8 mouse cellular contexts compared by ENCODE assay signal in genomic region chr11:58009051-58009515, GRCm38 (mm10). TPM values are rescaled to one million over a fixed set of nuclear protein-coding genes. Genes with fewer than 3 reads are reported as not detected.
DNase-seq lines count a peak whose midpoint lies in the region; ATAC-seq lines count a peak whose summit lies in the region.

Larp1 (plus strand) TSS chr11:58009064.

- H3K4me3 ChIP-seq in embryonic facial prominence, embryonic 13.5 days: peak within 1 kb of the TSS; percentile 98
- peak within 1 kb of the TSS; percentile 76 to 97 for H3K4me3 ChIP-seq in heart, embryonic 14.5 days (ENCODE audit: control insufficient read depth in 1 of 2, insufficient read depth in 1 of 2, low read depth in 1 of 2, low read length in 2 of 2)
- H3K4me3 ChIP-seq in midbrain, embryonic 16.5 days (ENCODE audit: low read depth, low read length): peak within 1 kb of the TSS; percentile 99

- H3K36me3 ChIP-seq in embryonic facial prominence, embryonic 13.5 days: no peaks in the 10 kb centered on the region
- H3K36me3 ChIP-seq in heart, embryonic 14.5 days (ENCODE audit: control insufficient read depth, insufficient read depth, low read length): no peaks in the 10 kb centered on the region
- H3K36me3 ChIP-seq in midbrain, embryonic 16.5 days (ENCODE audit: control insufficient read depth, insufficient read depth, low read length): no peaks in the 10 kb centered on the region

- intact Hi-C loops in left cerebral cortex, postnatal 14 days (cut with DNase I): loop anchor here (5.0 kb wide), 3 partner anchors 38 to 93 kb away; partner anchors contain the start of gene Cnot8

- H3K9me3 ChIP-seq in embryonic facial prominence, embryonic 13.5 days: no peaks in the 10 kb centered on the region
- no peaks in the 10 kb centered on the region for H3K9me3 ChIP-seq in heart, embryonic 14.5 days (ENCODE audit: control insufficient read depth, low read length)
- no peaks in the 10 kb centered on the region for H3K9me3 ChIP-seq in midbrain, embryonic 16.5 days (replicated peaks; ENCODE audit: control insufficient read depth, low read length, poor library complexity, severe bottlenecking)

- ATAC-seq in activated CD4-positive, CD25-positive, alpha-beta regulatory T cell, adult 4 months: peak; percentile 7
- ATAC-seq in embryonic facial prominence, embryonic 13.5 days (ENCODE audit: insufficient number of reproducible peaks, insufficient read depth, low FRiP score, low TSS enrichment, low read depth): no peak; the same call in 1 of the 2 replicates
- ATAC-seq in heart, embryonic 14.5 days (ENCODE audit: insufficient number of reproducible peaks, insufficient read depth, low FRiP score, low read depth): peak; percentile 65; the same call in 1 of the 2 replicates
- peak; percentile 54 for ATAC-seq in midbrain, embryonic 16.5 days

- no peak for DNase-seq in left cerebral cortex, adult 18-20 months (ENCODE audit: low spot score in 2 of 2)
- DNase-seq in left cerebral cortex, adult 9 months (ENCODE audit: low spot score in 2 of 2): no peak
- no peak for DNase-seq in left cerebral cortex, postnatal 14 days (ENCODE audit: low spot score in 2 of 2)
- no peak for DNase-seq in adipocyte (ENCODE audit: low spot score)

- no peaks in the 10 kb centered on the region for H3K27me3 ChIP-seq in embryonic facial prominence, embryonic 13.5 days
- no peaks in the 10 kb centered on the region for H3K27me3 ChIP-seq in heart, embryonic 14.5 days (ENCODE audit: control insufficient read depth, insufficient read depth, low read length)
- no peaks in the 10 kb centered on the region for H3K27me3 ChIP-seq in midbrain, embryonic 16.5 days (ENCODE audit: control insufficient read depth, insufficient read depth, low read depth, low read length)

- H3K9ac ChIP-seq in embryonic facial prominence, embryonic 13.5 days: peak within 1 kb of the TSS; percentile 97
- H3K9ac ChIP-seq in heart, embryonic 14.5 days (ENCODE audit: low read length): peak within 1 kb of the TSS; percentile 97
- H3K9ac ChIP-seq in midbrain, embryonic 16.5 days (ENCODE audit: low read depth, low read length): peak within 1 kb of the TSS; percentile 96

- H3K27ac ChIP-seq in embryonic facial prominence, embryonic 13.5 days: peak within 1 kb of the TSS; percentile 90
- peak within 1 kb of the TSS; percentile 73 to 89 for H3K27ac ChIP-seq in heart, embryonic 14.5 days (replicated peaks in 1 of 2; ENCODE audit: control insufficient read depth in 1 of 2, insufficient read depth in 1 of 2, low read depth in 2 of 2, low read length in 2 of 2)
- H3K27ac ChIP-seq in midbrain, embryonic 16.5 days (ENCODE audit: low read length): peak within 1 kb of the TSS; percentile 94

- WGBS in embryonic facial prominence, embryonic 13.5 days: 0% methylated on average over 48 of the region's 84 CpGs
- 0% methylated on average over 57 of the region's 84 CpGs for WGBS in heart, embryonic 14.5 days
- under 1% methylated on average over 68 of the region's 84 CpGs for WGBS in midbrain, embryonic 16.5 days

- H3K4me1 ChIP-seq in embryonic facial prominence, embryonic 13.5 days: peaks cover 25% of the 10 kb centered on the region
- H3K4me1 ChIP-seq in heart, embryonic 14.5 days (ENCODE audit: control insufficient read depth in 2 of 2, insufficient read depth in 2 of 2, low read length in 2 of 2): peaks cover 4 to 24% of the 10 kb centered on the region in 2 experiments; a peak in 3 of 4 replicates
- peaks cover 23% of the 10 kb centered on the region for H3K4me1 ChIP-seq in midbrain, embryonic 16.5 days (ENCODE audit: control insufficient read depth, insufficient read depth, low read length)

- H3K4me2 ChIP-seq in embryonic facial prominence, embryonic 13.5 days: peak within 1 kb of the TSS; percentile 89
- peak within 1 kb of the TSS; percentile 94 for H3K4me2 ChIP-seq in heart, embryonic 14.5 days (ENCODE audit: low read length)
- H3K4me2 ChIP-seq in midbrain, embryonic 16.5 days (ENCODE audit: low read length): peak within 1 kb of the TSS; percentile 94

RNA-seq across cellular contexts. Expression of gene Larp1, which starts in this region (rescaled TPM):
- 10 to 100 TPM; 87.5 to 89.1 TPM for total RNA-seq in left cerebral cortex, adult 18-20 months (2021)
- 10 to 100 TPM; 20.0 to 26.8 TPM for polyA plus RNA-seq in activated CD4-positive, CD25-positive, alpha-beta regulatory T cell, adult 4 months (2017; shearing (Covaris generic))
- polyA plus RNA-seq in embryonic facial prominence, embryonic 13.5 days (2015; fragmentation: Nextera tagmentation; extraction: Ambion mirVana): 18.6 and 18.9 TPM in 2 replicates
- polyA plus RNA-seq in heart, embryonic 14.5 days (2014; fragmentation: Nextera tagmentation; extraction: Ambion mirVana): 17.8 and 18.4 TPM in 2 replicates
- 10 to 100 TPM; 86.2 to 86.3 TPM for total RNA-seq in left cerebral cortex, postnatal 14 days (2021)
- 17.7 and 18.4 TPM in 2 replicates for polyA plus RNA-seq in midbrain, embryonic 16.5 days (2015; fragmentation: Nextera tagmentation; extraction: Ambion mirVana)
